Mouse (Mus musculus): Measurements from ENCODE around the gene Vmn2r90. TPM values are rescaled to one million over a fixed set of nuclear protein-coding genes. Genes with fewer than 3 reads are reported as not detected.
"Not testable (repeated sequence)": the region's sequence is repeated elsewhere in the genome, so short reads cannot be mapped to it uniquely, and the experiment has no call there.

Vmn2r90 gene
- polyA plus RNA-seq, 1 experiment from 2014 or later: not detected

GRCm38 (mm10) chr17:17741516-17741915 lies 38.0 kb downstream of the Vmn2r90 start:
- H3K27ac ChIP-seq (ENCODE audit: low read length); H3K4me2 ChIP-seq (replicated peaks; ENCODE audit: low read depth, low read length); H3K9me3 ChIP-seq (ENCODE audit: control insufficient read depth, low read depth, low read length); ATAC-seq (ENCODE audit: insufficient number of reproducible peaks, insufficient read depth, low FRiP score, low read depth); H3K4me3 ChIP-seq (ENCODE audit: low read depth, low read length); H3K36me3 ChIP-seq (ENCODE audit: control insufficient read depth, insufficient read depth, low read length); H3K9ac ChIP-seq (replicated peaks; ENCODE audit: low read depth, low read length); H3K4me1 ChIP-seq (ENCODE audit: control insufficient read depth, insufficient read depth, low read length); H3K27me3 ChIP-seq (ENCODE audit: control insufficient read depth, insufficient read depth, low read length): not testable (repeated sequence)

- 5% methylated on average over 4 of the region's 4 CpGs for WGBS
- not testable (repeated sequence) for H3K27me3 ChIP-seq (ENCODE audit: control insufficient read depth, insufficient read depth, low read length); H3K4me1 ChIP-seq (ENCODE audit: control insufficient read depth, insufficient read depth, low read length); H3K9me3 ChIP-seq (ENCODE audit: control insufficient read depth, low read depth, low read length); H3K36me3 ChIP-seq (ENCODE audit: control insufficient read depth, insufficient read depth, low read length); H3K4me2 ChIP-seq (replicated peaks; ENCODE audit: low read depth, low read length); H3K9ac ChIP-seq (replicated peaks; ENCODE audit: low read depth, low read length); H3K4me3 ChIP-seq (ENCODE audit: low read depth, low read length); H3K27ac ChIP-seq (ENCODE audit: low read length); ATAC-seq (ENCODE audit: insufficient number of reproducible peaks, insufficient read depth, low FRiP score, low read depth)
These were observed 45.8 kb downstream of the Vmn2r90 start for GRCm38 (mm10) chr17:17749371-17749770.

- Histone ChIP-seq H3K27ac (ENCODE audit: low read length) (no peak overlapping the region), H3K27me3 (ENCODE audit: control insufficient read depth, insufficient read depth, low read length) (no peaks in the 10 kb centered on the region), H3K4me2 (replicated peaks; ENCODE audit: low read depth, low read length) (no peak overlapping the region), H3K36me3 (ENCODE audit: control insufficient read depth, insufficient read depth, low read length) (no peaks in the 10 kb centered on the region), H3K9me3 (ENCODE audit: control insufficient read depth, low read depth, low read length) (no peaks in the 10 kb centered on the region), H3K4me1 (ENCODE audit: control insufficient read depth, insufficient read depth, low read length) (no peaks in the 10 kb centered on the region), H3K9ac (replicated peaks; ENCODE audit: low read depth, low read length) (no peak overlapping the region), H3K4me3 (ENCODE audit: low read depth, low read length) (no peak overlapping the region)
- 89% methylated on average over 1 of the region's 1 CpGs for WGBS
- no peak for ATAC-seq (ENCODE audit: insufficient number of reproducible peaks, insufficient read depth, low FRiP score, low read depth)
These were observed 59.2 kb downstream of the Vmn2r90 start for GRCm38 (mm10) chr17:17762614-17763293.

- 35% methylated on average over 1 of the region's 1 CpGs for WGBS
- Histone ChIP-seq H3K4me2 (replicated peaks; ENCODE audit: low read depth, low read length) (no peak overlapping the region), H3K4me1 (ENCODE audit: control insufficient read depth, insufficient read depth, low read length) (no peaks in the 10 kb centered on the region), H3K4me3 (ENCODE audit: low read depth, low read length) (no peak overlapping the region), H3K9ac (replicated peaks; ENCODE audit: low read depth, low read length) (no peak overlapping the region), H3K9me3 (ENCODE audit: control insufficient read depth, low read depth, low read length) (no peaks in the 10 kb centered on the region), H3K27me3 (ENCODE audit: control insufficient read depth, insufficient read depth, low read length) (no peaks in the 10 kb centered on the region), H3K27ac (ENCODE audit: low read length) (no peak overlapping the region), H3K36me3 (ENCODE audit: control insufficient read depth, insufficient read depth, low read length) (no peaks in the 10 kb centered on the region)
- ATAC-seq (ENCODE audit: insufficient number of reproducible peaks, insufficient read depth, low FRiP score, low read depth): no peak
These were observed 60.7 kb downstream of the Vmn2r90 start for GRCm38 (mm10) chr17:17764206-17764605.

- Histone ChIP-seq H3K4me2 (replicated peaks; ENCODE audit: low read depth, low read length) (no peak overlapping the region), H3K4me3 (ENCODE audit: low read depth, low read length) (no peak overlapping the region), H3K27ac (ENCODE audit: low read length) (no peak overlapping the region), H3K27me3 (ENCODE audit: control insufficient read depth, insufficient read depth, low read length) (no peaks in the 10 kb centered on the region), H3K9me3 (ENCODE audit: control insufficient read depth, low read depth, low read length) (no peaks in the 10 kb centered on the region), H3K36me3 (ENCODE audit: control insufficient read depth, insufficient read depth, low read length) (no peaks in the 10 kb centered on the region), H3K9ac (replicated peaks; ENCODE audit: low read depth, low read length) (no peak overlapping the region), H3K4me1 (ENCODE audit: control insufficient read depth, insufficient read depth, low read length) (no peaks in the 10 kb centered on the region)
- peak; percentile 61; the same call in 1 of the 2 replicates for ATAC-seq (ENCODE audit: insufficient number of reproducible peaks, insufficient read depth, low FRiP score, low read depth)
- WGBS: 5% methylated on average over 3 of the region's 3 CpGs
These were observed 62.9 kb downstream of the Vmn2r90 start for GRCm38 (mm10) chr17:17766481-17766880.

Other genes with a start within 250 kb of the Vmn2r90 start
- gene Lnpep, start 78.7 kb upstream of the Vmn2r90 start, polyA plus RNA-seq (2014; fragmentation: Nextera tagmentation; extraction: Ambion mirVana): 18.3 and 20.2 TPM in 2 replicates
- 40.9 and 42.9 TPM in 2 replicates for gene Spaca6, start 123.4 kb downstream of the Vmn2r90 start, polyA plus RNA-seq (2014; fragmentation: Nextera tagmentation; extraction: Ambion mirVana)
- gene Has1, start 151.5 kb downstream of the Vmn2r90 start, polyA plus RNA-seq (2014; fragmentation: Nextera tagmentation; extraction: Ambion mirVana): 3.1 and 4.0 TPM in 2 replicates
- gene Fpr1, start 180.2 kb downstream of the Vmn2r90 start, polyA plus RNA-seq (2014; fragmentation: Nextera tagmentation; extraction: Ambion mirVana): 0.30 and 0.32 TPM in 2 replicates
- 0.55 TPM in 1 of 2 replicates, not detected in the other for gene Fpr2, start 184.1 kb downstream of the Vmn2r90 start, polyA plus RNA-seq (2014; fragmentation: Nextera tagmentation; extraction: Ambion mirVana)
- gene Fpr3, start 184.1 kb downstream of the Vmn2r90 start, polyA plus RNA-seq (2014; fragmentation: Nextera tagmentation; extraction: Ambion mirVana): not detected in 2 replicates

All from stomach, embryonic 14.5 days (tissue).